Mouse (Mus musculus) stomach, embryonic 14.5 days (tissue): ENCODE measurements around the gene Oas1d. TPM values are rescaled to one million over a fixed set of nuclear protein-coding genes. Genes with fewer than 3 reads are reported as not detected.
"Not testable (repeated sequence)": the region's sequence is repeated elsewhere in the genome, so short reads cannot be mapped to it uniquely, and the experiment has no call there.

Source experiments
- ATAC-seq: fragments of 200-750 bp; cut with Nextera tagmentation; 2 replicates; pipeline ENCODE4 v1.8.0; 2017; ENCODE audit warnings: low read depth, moderate TSS enrichment; ENCODE audit not compliant: insufficient number of reproducible peaks, insufficient read depth, low FRiP score
- H3K27ac ChIP-seq: fragments of 300-500 bp; sonication (generic); 2 replicates; pipeline ENCODE4 v1.5.1; 2014; ENCODE audit warnings: mild to moderate bottlenecking, low read length, moderate library complexity, mixed read lengths
- H3K27me3 ChIP-seq: fragments of 300-500 bp; sonication (generic); 2 replicates; pipeline ENCODE4 v1.6.1; 2014; ENCODE audit warnings: low read length, control low read depth, mixed read lengths; ENCODE audit not compliant: control insufficient read depth, insufficient read depth
- H3K36me3 ChIP-seq: fragments of 300-500 bp; sonication (generic); 2 replicates; pipeline ENCODE4 v1.6.1; 2014; ENCODE audit warnings: mild to moderate bottlenecking, control low read depth, low read length, moderate library complexity, mixed read lengths; ENCODE audit not compliant: control insufficient read depth, insufficient read depth
- H3K4me1 ChIP-seq: fragments of 300-500 bp; sonication (generic); 2 replicates; pipeline ENCODE4 v1.6.1; 2014; ENCODE audit warnings: low read length, control low read depth, mixed read lengths; ENCODE audit not compliant: control insufficient read depth, insufficient read depth
- H3K4me2 ChIP-seq: fragments of 300-500 bp; sonication (generic); replicated peaks from 2 replicates; pipeline ENCODE4 v1.6.1; 2014; ENCODE audit warnings: low read depth, low read length, control low read depth
- H3K4me3 ChIP-seq: fragments of 300-500 bp; sonication (generic); 2 replicates; pipeline ENCODE4 v1.5.1; 2014; ENCODE audit warnings: low read depth, low read length, control low read depth
- H3K9ac ChIP-seq: fragments of 300-500 bp; sonication (generic); replicated peaks from 2 replicates; pipeline ENCODE4 v1.6.1; 2014; ENCODE audit warnings: low read depth, mild to moderate bottlenecking, control low read depth, low read length, moderate library complexity, mixed read lengths
- H3K9me3 ChIP-seq: fragments of 300-500 bp; sonication (generic); 2 replicates; pipeline ENCODE4 v1.6.1; 2016; ENCODE audit warnings: low read depth, low read length, control low read depth; ENCODE audit not compliant: control insufficient read depth
- WGBS: fragments of 180-500 bp; shearing (Covaris S2); extraction: QIAGEN DNeasy Blood & Tissue Kit; methylation state at CpG from one replicate; pipeline ENCODE4 v1.1.7; 2014; 5-methylcytosine and 5-hydroxymethylcytosine counted together
- polyA plus RNA-seq: library from polyadenylated mRNA; unstranded; fragments of >200 nt; fragmentation: Nextera tagmentation; extraction: Ambion mirVana; gene quantifications from 2 replicates; pipeline ENCODE4 v1.2.1, GENCODE M21; 2014

The Oas1d gene
- polyA plus RNA-seq, 1 experiment from 2014 or later = not detected

- not testable (repeated sequence) for ATAC-seq, H3K4me2 ChIP-seq, H3K36me3 ChIP-seq, H3K4me1 ChIP-seq, H3K27me3 ChIP-seq, H3K27ac ChIP-seq, H3K4me3 ChIP-seq, H3K9ac ChIP-seq, H3K9me3 ChIP-seq
- 70% methylated on average over 2 of the region's 2 CpGs for WGBS
Measured at GRCm38 (mm10) chr5:120919156-120919935, 5.0 kb downstream of the Oas1d start.

GRCm38 (mm10) chr5:120920296-120920695 is 6.0 kb downstream of the Oas1d start:
- no peak for ATAC-seq
- no peak overlapping the region for H3K9ac ChIP-seq
- H3K4me2 ChIP-seq = no peak overlapping the region
- H3K9me3 ChIP-seq = no peaks in the 10 kb centered on the region
- 81% methylated on average over 3 of the region's 3 CpGs for WGBS
- no peaks in the 10 kb centered on the region for H3K36me3 ChIP-seq
- no peaks in the 10 kb centered on the region for H3K4me1 ChIP-seq
- H3K27me3 ChIP-seq = no peaks in the 10 kb centered on the region
- no peak overlapping the region for H3K4me3 ChIP-seq
- H3K27ac ChIP-seq = no peak overlapping the region

- Histone ChIP-seq H3K36me3 (no peaks in the 10 kb centered on the region), H3K9ac (no peak overlapping the region), H3K4me2 (no peak overlapping the region), H3K4me1 (no peaks in the 10 kb centered on the region), H3K4me3 (no peak overlapping the region), H3K27me3 (no peaks in the 10 kb centered on the region), H3K9me3 (no peaks in the 10 kb centered on the region), H3K27ac (no peak overlapping the region)
- no peak for ATAC-seq
- 68% methylated on average over 4 of the region's 4 CpGs for WGBS
Measured at GRCm38 (mm10) chr5:120923969-120924368, 9.6 kb downstream of the Oas1d start.

- ATAC-seq, H3K4me1 ChIP-seq, H3K27ac ChIP-seq, H3K9me3 ChIP-seq, H3K4me3 ChIP-seq, H3K4me2 ChIP-seq, H3K9ac ChIP-seq, H3K36me3 ChIP-seq, H3K27me3 ChIP-seq: not testable (repeated sequence)
- 67% methylated on average over 4 of the region's 4 CpGs for WGBS
Measured at GRCm38 (mm10) chr5:120924520-120924919, 10.2 kb downstream of the Oas1d start.

- not testable (repeated sequence) for H3K9ac ChIP-seq, H3K27ac ChIP-seq, H3K4me2 ChIP-seq, H3K36me3 ChIP-seq, H3K27me3 ChIP-seq, H3K9me3 ChIP-seq, H3K4me3 ChIP-seq, ATAC-seq, H3K4me1 ChIP-seq
- WGBS = 46% methylated on average over 2 of the region's 2 CpGs
Measured at GRCm38 (mm10) chr5:120926311-120926710, 12.0 kb downstream of the Oas1d start.

- H3K27me3 ChIP-seq = no peaks in the 10 kb centered on the region
- ATAC-seq = no peak
- no peak overlapping the region for H3K4me2 ChIP-seq
- no peaks in the 10 kb centered on the region for H3K4me1 ChIP-seq
- no peaks in the 10 kb centered on the region for H3K36me3 ChIP-seq
- H3K9ac ChIP-seq = no peak overlapping the region
- H3K9me3 ChIP-seq = no peaks in the 10 kb centered on the region
- whole genome bisulfite sequencing = 5% methylated on average over 1 of the region's 1 CpGs
- no peak overlapping the region for H3K27ac ChIP-seq
- no peak overlapping the region for H3K4me3 ChIP-seq
Measured at GRCm38 (mm10) chr5:120927036-120927435, 12.7 kb downstream of the Oas1d start.

GRCm38 (mm10) chr5:120933966-120934365 is 19.6 kb downstream of the Oas1d start:
- H3K27ac ChIP-seq = no peak overlapping the region
- H3K4me2 ChIP-seq = no peak overlapping the region
- no peaks in the 10 kb centered on the region for H3K27me3 ChIP-seq
- 10% methylated on average over 5 of the region's 5 CpGs for WGBS
- H3K4me3 ChIP-seq = no peak overlapping the region
- ATAC-seq = no peak
- no peaks in the 10 kb centered on the region for H3K36me3 ChIP-seq
- no peaks in the 10 kb centered on the region for H3K9me3 ChIP-seq
- H3K4me1 ChIP-seq = no peaks in the 10 kb centered on the region
- no peak overlapping the region for H3K9ac ChIP-seq

GRCm38 (mm10) chr5:120937841-120938240 is 23.5 kb downstream of the Oas1d start:
- Histone ChIP-seq H3K4me1 (no peaks in the 10 kb centered on the region), H3K4me2 (no peak overlapping the region), H3K27me3 (no peaks in the 10 kb centered on the region), H3K9ac (no peak overlapping the region), H3K4me3 (no peak overlapping the region), H3K9me3 (no peaks in the 10 kb centered on the region), H3K36me3 (no peaks in the 10 kb centered on the region), H3K27ac (no peak overlapping the region)
- WGBS = 68% methylated on average over 4 of the region's 4 CpGs
- no peak for ATAC-seq

- no peaks in the 10 kb centered on the region for H3K4me1 ChIP-seq
- 39% methylated on average over 8 of the region's 8 CpGs for WGBS
- no peak overlapping the region for H3K27ac ChIP-seq
- H3K9me3 ChIP-seq = no peaks in the 10 kb centered on the region
- H3K4me2 ChIP-seq = no peak overlapping the region
- no peak overlapping the region for H3K9ac ChIP-seq
- no peaks in the 10 kb centered on the region for H3K36me3 ChIP-seq
- H3K27me3 ChIP-seq = no peaks in the 10 kb centered on the region
- no peak overlapping the region for H3K4me3 ChIP-seq
- no peak for ATAC-seq
Measured at GRCm38 (mm10) chr5:120938586-120938985, 24.2 kb downstream of the Oas1d start.
